Mouse (Mus musculus): Measurements from ENCODE around the gene Hist1h2bg. TPM values are rescaled to one million over a fixed set of nuclear protein-coding genes. Genes with fewer than 3 reads are reported as not detected.

The Hist1h2bg gene
- total RNA-seq (2021): 106 and 130 TPM in 2 replicates
- long read RNA-seq, partial matches to known transcripts: 0 of 2 reads
- long read RNA-seq, other reads (novel, unspliced or antisense): 0 of 2 reads

- DNase-seq: peak; percentile 42
Observed at GRCm38 (mm10) chr13:23571022-23571503, at the start of gene Hist1h2bg, which contains the start of gene Hist1h2ae. Hist1h2bg (plus strand) TSS chr13:23571396. Hist1h2ae (minus strand) TSS chr13:23571220.

- peak; percentile 82 for DNase-seq
Observed at GRCm38 (mm10) chr13:23521703-23522102, 49.5 kb upstream of the Hist1h2bg start.

DNA sequence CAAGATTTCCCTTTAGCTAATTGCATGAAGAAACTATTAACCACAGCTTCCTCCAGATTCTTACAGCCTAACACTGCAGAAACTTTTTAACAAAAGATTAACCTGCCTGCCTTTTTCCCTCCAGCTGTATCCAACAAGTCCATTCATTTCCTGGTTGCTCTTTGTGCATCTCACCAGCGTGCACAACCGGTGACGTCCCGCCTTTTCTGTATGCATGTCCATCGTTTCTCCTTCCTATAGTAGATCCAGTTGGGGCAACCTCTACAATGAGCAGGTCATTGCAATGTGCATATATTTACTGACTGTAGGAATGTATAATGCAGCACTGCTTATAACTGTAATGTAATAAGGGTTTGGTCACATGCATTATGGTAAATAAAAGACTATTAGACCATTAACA lies 47.2 kb upstream of the Hist1h2bg start:
- DNase-seq: no peak

DNA sequence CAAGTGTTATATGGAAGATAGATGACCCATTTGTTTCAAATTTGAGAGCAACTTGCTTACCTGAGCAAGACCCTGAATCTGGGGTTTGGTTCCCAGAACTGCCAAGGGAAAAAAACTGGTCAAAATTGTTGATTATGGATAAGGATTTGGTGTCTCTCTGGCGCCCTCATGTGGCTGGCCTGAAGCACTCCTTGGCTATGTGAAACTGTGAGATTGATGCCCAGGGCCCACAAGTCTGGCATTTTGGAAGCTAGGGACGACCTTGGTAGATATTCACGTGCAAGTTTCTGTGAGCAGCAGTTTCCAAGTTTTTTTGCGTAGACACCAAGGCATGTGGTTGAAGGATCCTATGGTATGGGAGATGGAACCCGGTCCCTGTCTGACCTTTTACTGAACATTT lies 46.5 kb upstream of the Hist1h2bg start:
- peak; percentile 76 for DNase-seq

DNA sequence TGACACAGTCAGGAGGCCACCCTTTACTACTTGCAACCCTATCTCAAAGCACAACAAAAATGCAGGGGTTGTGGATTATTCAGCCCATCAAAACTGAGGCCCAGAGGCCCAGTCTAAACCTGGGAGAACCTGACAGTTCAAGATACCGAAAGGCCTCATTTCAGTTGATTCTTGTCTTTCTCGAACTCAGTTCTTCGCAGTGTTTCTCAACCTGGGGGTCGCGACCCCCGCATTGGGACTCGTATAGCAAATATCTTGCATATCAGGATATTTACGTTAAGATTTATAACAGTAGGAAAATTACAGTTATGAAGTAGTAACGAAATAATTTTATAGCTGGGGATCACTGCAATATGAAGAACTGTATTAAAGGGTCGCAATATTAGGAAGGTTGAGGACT lies 45.3 kb upstream of the Hist1h2bg start:
- DNase-seq: no peak

GRCm38 (mm10) chr13:23526312-23526711 lies 44.9 kb upstream of the Hist1h2bg start:
- DNase-seq: peak; percentile 89

- DNase-seq: no peak
Observed at GRCm38 (mm10) chr13:23529005-23529404, 42.2 kb upstream of the Hist1h2bg start.

DNA sequence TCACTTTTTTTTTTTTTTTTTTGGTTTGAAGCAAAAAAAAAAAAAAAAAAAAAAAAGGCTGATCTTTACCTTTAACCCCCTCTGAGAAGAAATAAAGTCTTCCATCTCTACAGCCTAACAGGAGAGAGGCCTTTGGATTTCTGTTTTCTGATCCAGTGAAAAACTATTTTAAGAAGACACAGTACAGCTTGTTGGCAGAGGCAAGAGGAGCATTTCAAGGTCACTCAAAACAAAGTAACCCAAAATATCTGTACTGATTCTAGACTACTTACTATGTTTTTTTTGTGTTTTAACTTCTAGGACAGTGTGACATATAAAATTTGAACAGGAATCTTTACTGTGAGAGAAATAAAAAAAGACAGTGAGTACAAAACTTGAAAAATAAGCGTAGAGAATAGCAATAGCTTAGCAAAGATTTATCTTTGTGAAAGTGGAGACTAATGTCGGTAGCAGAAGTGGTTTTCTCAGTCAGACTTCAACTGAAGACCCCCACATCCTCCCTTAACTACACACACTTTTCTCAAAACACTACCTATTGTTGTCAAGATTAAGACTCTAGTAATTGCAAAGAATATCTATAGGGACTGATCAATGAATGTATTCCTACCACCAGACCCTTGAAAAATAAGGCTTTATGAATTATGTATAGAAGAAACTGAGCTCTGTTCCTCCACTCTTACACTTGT lies 41.6 kb upstream of the Hist1h2bg start:
- DNase-seq: no peak

- DNase-seq: peak; percentile 36
Observed at GRCm38 (mm10) chr13:23530181-23530900, 40.9 kb upstream of the Hist1h2bg start.

- DNase-seq: peak; percentile 90
Observed at GRCm38 (mm10) chr13:23530901-23531875, 40.0 kb upstream of the Hist1h2bg start, which contains the start of gene Hist1h4h. Hist1h4h (plus strand) TSS chr13:23531050.

DNA sequence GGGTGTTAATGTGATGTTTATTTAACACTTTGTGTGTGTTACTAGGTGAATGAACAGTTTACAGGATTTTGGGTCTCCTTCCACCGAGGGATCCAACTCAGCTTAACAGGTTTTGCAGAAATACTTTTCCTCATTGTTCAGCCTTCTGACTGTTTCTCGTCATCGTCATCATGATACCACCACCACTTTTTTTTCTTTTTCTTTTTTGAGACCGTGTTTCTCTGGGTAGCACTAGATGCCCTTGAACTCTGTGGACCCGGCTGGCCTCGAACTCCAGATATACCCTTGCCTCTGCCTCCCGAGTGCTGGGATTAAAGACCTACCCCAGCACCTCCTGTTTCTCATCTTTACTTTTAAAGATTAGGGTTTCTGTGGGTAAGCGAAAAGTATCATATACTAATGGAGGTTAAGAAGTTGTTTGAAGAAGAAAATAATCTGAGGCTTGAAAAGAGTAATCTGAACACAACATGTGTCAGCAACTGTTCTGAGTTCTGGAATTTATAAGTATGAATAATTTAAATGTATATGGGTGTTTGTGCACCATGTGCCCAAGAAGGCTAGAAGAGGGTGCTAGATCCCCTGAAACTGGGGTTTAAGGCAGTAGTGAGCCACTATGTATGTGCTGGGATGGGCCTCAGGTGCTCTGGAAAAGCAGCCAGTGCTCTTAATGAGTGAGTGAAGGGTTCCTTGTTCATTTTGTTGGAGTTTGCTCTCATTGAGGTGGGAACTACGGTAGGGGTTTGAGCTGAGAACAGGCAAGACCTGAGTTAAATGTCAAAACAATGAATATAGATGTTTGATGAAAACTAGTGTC lies 38.7 kb upstream of the Hist1h2bg start:
- DNase-seq: no peak

- peak; percentile 41 for DNase-seq
Observed at GRCm38 (mm10) chr13:23533560-23534367, 37.4 kb upstream of the Hist1h2bg start, which contains the start of gene Hist1h2af. Hist1h2af (plus strand) TSS chr13:23533906.

- no peak for DNase-seq
Observed at GRCm38 (mm10) chr13:23534368-23535131, 36.6 kb upstream of the Hist1h2bg start.

DNA sequence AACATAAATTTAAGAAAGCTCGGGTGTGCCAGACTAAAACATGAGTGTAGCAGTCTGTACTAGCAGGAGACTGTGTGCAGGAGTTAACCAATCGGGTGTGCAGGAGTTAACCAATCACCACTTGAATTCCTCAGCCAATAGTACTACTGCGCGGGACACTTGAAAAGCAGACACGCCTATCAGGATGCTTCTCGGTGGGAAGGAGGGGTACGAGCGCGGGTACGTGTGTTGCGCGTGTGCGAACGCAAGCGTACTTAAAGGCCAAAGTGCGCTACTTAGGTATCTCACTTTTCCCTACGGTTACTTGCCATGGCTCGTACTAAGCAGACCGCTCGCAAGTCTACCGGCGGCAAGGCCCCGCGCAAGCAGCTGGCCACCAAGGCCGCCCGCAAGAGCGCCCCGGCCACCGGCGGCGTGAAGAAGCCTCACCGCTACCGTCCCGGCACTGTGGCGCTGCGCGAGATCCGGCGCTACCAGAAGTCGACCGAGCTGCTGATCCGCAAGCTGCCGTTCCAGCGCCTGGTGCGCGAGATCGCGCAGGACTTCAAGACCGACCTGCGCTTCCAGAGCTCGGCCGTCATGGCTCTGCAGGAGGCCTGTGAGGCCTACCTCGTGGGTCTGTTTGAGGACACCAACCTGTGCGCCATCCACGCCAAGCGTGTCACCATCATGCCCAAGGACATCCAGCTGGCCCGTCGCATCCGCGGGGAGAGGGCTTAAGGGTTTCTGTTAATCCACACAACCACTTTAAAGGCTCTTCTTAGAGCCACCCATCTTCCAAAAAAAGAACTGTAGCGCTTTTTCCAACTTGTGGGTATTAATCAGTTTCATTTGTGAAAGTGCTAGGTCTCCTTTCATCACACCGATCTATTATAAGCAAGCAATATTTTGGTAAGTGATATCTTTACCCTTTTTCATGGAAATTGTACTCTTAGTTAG lies 35.8 kb upstream of the Hist1h2bg start, which contains the start of gene Hist1h3g:
Gene Hist1h3g, plus strand, starts transcription at position 286 of the 939 bp plus-strand sequence.
- peak; percentile 78 for DNase-seq

DNA sequence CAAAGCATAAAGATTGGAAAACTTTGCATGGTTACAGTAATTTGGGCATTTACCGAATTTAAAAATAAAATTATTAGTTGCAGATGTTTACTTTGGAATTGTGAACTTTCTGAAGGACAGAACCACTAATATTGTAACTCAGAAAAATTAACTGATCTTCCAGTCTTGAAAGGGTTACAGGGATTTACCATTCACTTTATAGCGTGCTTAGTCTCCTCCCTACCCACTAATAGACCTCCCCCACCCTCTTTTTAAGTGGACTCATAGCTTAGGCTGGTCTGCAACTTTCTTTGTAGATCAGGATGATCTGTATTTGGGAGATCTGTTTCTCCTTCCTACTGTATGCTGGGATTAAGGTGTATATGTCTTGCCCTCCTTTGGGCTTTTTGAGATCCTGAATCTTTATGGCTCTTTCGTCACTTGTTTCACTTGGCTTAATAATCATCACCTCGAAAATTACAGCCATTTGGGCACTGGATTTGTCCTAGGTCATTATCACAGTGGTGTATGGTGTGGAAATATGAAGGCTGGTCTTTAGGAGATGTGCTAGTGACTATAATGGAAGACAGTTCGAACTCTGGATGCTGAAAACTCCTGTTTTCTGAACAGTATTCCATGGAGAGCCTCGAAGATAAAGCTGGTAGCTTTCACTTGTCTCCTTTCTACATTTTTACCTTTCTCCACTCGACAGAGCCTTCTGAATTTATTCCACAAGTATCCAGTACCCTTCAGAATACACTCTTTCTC lies 34.9 kb upstream of the Hist1h2bg start:
- no peak for DNase-seq

DNA sequence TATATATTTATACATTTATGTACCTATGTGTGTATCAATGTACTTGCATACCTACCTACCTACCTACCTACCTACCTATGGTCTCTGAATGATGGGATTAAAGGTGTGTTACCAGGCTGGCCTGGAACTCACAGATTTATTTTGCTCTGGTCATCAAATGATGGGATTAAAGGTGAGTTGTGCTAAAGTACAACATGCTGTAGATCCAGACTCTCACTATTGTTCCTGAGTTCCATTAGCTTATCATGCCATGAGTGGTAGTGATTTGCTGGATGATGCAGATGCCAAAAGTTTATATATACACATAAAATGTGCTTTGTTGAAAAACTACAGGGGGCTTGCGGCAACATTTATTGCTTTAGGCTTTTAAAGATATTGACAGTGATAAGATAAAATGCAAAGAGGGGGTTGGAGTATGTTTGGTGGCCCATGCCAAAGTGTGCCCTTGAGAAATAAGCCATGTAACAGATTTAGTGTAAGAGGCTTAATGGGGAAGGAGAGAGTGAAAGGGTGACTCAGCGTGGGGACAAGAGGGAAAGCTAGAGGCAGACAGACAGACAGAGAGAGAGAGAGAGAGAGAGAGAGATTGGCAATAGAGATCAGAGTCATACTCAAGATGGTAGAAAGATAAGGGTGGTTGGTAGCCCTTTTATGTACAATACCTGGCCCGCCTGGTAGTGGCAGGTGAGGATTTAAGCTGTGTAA lies 34.0 kb upstream of the Hist1h2bg start:
- no peak for DNase-seq

DNA sequence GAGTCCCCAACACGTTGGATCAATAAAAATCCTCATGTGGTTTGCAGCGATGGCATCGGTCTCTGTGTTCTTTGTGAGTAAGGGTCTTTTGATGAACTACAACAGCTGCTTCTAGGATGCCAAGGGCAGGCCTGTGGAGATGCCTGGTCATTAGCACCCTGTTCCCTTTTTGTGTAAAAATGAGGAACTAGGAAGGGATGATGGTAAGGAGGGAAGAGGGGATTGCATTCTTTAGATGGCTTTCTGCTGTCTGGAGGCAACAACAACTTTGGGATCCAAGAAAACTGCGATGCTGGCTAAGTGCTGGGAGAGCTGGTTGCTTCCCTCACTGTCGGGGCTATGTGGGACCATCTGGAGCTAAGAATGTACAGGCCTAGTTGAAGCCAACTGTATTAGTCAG lies 32.9 kb upstream of the Hist1h2bg start:
- no peak for DNase-seq

All from adrenal gland, postnatal 25 days (tissue).